Mouse (Mus musculus): ENCODE measurements at regions not wholly inside any gene's neighbourhood (a gene's known extent, or its start where the extent isn't known, plus 50 kb on each side); places are given as distances from the start of the nearest gene placed in this dataset.

GRCm38 (mm10) chr7:69994540-69995303, 371.8 kb downstream of the Nr2f2 start:
- Histone ChIP-seq H3K27ac (ENCODE audit: insufficient read depth, low read length) (no peak overlapping the region), H3K4me3 (ENCODE audit: insufficient read depth, low read length) (no peak overlapping the region), H3K4me1 (ENCODE audit: control insufficient read depth, insufficient read depth, low read length) (no peaks in the 10 kb centered on the region)
- TF ChIP-seq POLR2A (IDR thresholded peaks at IDR 0.05; ENCODE audit: extremely low read depth, insufficient read depth, low read length): no peak
- no peak for TF ChIP-seq CTCF (IDR thresholded peaks at IDR 0.05; ENCODE audit: extremely low read depth, insufficient read depth, low read length)

GRCm38 (mm10) chr7:69992383-69993327, 373.9 kb downstream of the Nr2f2 start:
- H3K4me3 ChIP-seq (ENCODE audit: insufficient read depth, low read length): no peak overlapping the region
- TF ChIP-seq CTCF (IDR thresholded peaks at IDR 0.05; ENCODE audit: extremely low read depth, insufficient read depth, low read length) (no peak), POLR2A (IDR thresholded peaks at IDR 0.05; ENCODE audit: extremely low read depth, insufficient read depth, low read length) (no peak)
- no peaks in the 10 kb centered on the region for H3K4me1 ChIP-seq (ENCODE audit: control insufficient read depth, insufficient read depth, low read length)
- no peak overlapping the region for H3K27ac ChIP-seq (ENCODE audit: insufficient read depth, low read length)

GRCm38 (mm10) chr7:69991982-69992381, 374.6 kb downstream of the Nr2f2 start:
- Histone ChIP-seq H3K4me3 (ENCODE audit: insufficient read depth, low read length) (no peak overlapping the region), H3K27ac (ENCODE audit: insufficient read depth, low read length) (no peak overlapping the region), H3K4me1 (ENCODE audit: control insufficient read depth, insufficient read depth, low read length) (no peaks in the 10 kb centered on the region)
- TF ChIP-seq CTCF (IDR thresholded peaks at IDR 0.05; ENCODE audit: extremely low read depth, insufficient read depth, low read length) (no peak), POLR2A (IDR thresholded peaks at IDR 0.05; ENCODE audit: extremely low read depth, insufficient read depth, low read length) (no peak)

- Histone ChIP-seq H3K27ac (ENCODE audit: insufficient read depth, low read length) (no peak overlapping the region), H3K4me1 (ENCODE audit: control insufficient read depth, insufficient read depth, low read length) (no peaks in the 10 kb centered on the region), H3K4me3 (ENCODE audit: insufficient read depth, low read length) (no peak overlapping the region)
- TF ChIP-seq POLR2A (IDR thresholded peaks at IDR 0.05; ENCODE audit: extremely low read depth, insufficient read depth, low read length) (no peak), CTCF (IDR thresholded peaks at IDR 0.05; ENCODE audit: extremely low read depth, insufficient read depth, low read length) (no peak)
These were observed 377.8 kb downstream of the Nr2f2 start for GRCm38 (mm10) chr7:69988704-69989103.

GRCm38 (mm10) chr7:69981301-69981700, 385.2 kb downstream of the Nr2f2 start:
- Histone ChIP-seq H3K27ac (ENCODE audit: insufficient read depth, low read length) (no peak overlapping the region), H3K4me1 (ENCODE audit: control insufficient read depth, insufficient read depth, low read length) (no peaks in the 10 kb centered on the region), H3K4me3 (ENCODE audit: insufficient read depth, low read length) (no peak overlapping the region)
- TF ChIP-seq CTCF (IDR thresholded peaks at IDR 0.05; ENCODE audit: extremely low read depth, insufficient read depth, low read length): no peak
- TF ChIP-seq POLR2A (IDR thresholded peaks at IDR 0.05; ENCODE audit: extremely low read depth, insufficient read depth, low read length): no peak

GRCm38 (mm10) chr7:69976369-69976768, 390.2 kb downstream of the Nr2f2 start:
- TF ChIP-seq CTCF (IDR thresholded peaks at IDR 0.05; ENCODE audit: extremely low read depth, insufficient read depth, low read length) (no peak), POLR2A (IDR thresholded peaks at IDR 0.05; ENCODE audit: extremely low read depth, insufficient read depth, low read length) (no peak)
- no peak overlapping the region for H3K27ac ChIP-seq (ENCODE audit: insufficient read depth, low read length)
- no peak overlapping the region for H3K4me3 ChIP-seq (ENCODE audit: insufficient read depth, low read length)
- H3K4me1 ChIP-seq (ENCODE audit: control insufficient read depth, insufficient read depth, low read length): no peaks in the 10 kb centered on the region

- H3K4me3 ChIP-seq (ENCODE audit: insufficient read depth, low read length): no peak overlapping the region
- H3K27ac ChIP-seq (ENCODE audit: insufficient read depth, low read length): no peak overlapping the region
- TF ChIP-seq CTCF (IDR thresholded peaks at IDR 0.05; ENCODE audit: extremely low read depth, insufficient read depth, low read length) (no peak), POLR2A (IDR thresholded peaks at IDR 0.05; ENCODE audit: extremely low read depth, insufficient read depth, low read length) (no peak)
- no peaks in the 10 kb centered on the region for H3K4me1 ChIP-seq (ENCODE audit: control insufficient read depth, insufficient read depth, low read length)
These were observed 402.5 kb downstream of the Nr2f2 start for GRCm38 (mm10) chr7:69964002-69964401.

- H3K4me3 ChIP-seq (ENCODE audit: insufficient read depth, low read length): no peak overlapping the region
- no peak overlapping the region for H3K27ac ChIP-seq (ENCODE audit: insufficient read depth, low read length)
- TF ChIP-seq CTCF (IDR thresholded peaks at IDR 0.05; ENCODE audit: extremely low read depth, insufficient read depth, low read length): no peak
- H3K4me1 ChIP-seq (ENCODE audit: control insufficient read depth, insufficient read depth, low read length): no peaks in the 10 kb centered on the region
These were observed 416.3 kb downstream of the Nr2f2 start for GRCm38 (mm10) chr7:69950221-69950670.

- Histone ChIP-seq H3K27ac (ENCODE audit: insufficient read depth, low read length) (no peak overlapping the region), H3K4me3 (ENCODE audit: insufficient read depth, low read length) (no peak overlapping the region), H3K4me1 (ENCODE audit: control insufficient read depth, insufficient read depth, low read length) (no peaks in the 10 kb centered on the region)
- no peak for TF ChIP-seq CTCF (IDR thresholded peaks at IDR 0.05; ENCODE audit: extremely low read depth, insufficient read depth, low read length)
- TF ChIP-seq POLR2A (IDR thresholded peaks at IDR 0.05; ENCODE audit: extremely low read depth, insufficient read depth, low read length): no peak
These were observed 416.9 kb downstream of the Nr2f2 start for GRCm38 (mm10) chr7:69949647-69950121.

Measured in cortical plate, adult 2 months (tissue).